Mouse (Mus musculus): ENCODE results near the gene Mapt. TPM values are rescaled to one million over a fixed set of nuclear protein-coding genes. Genes with fewer than 3 reads are reported as not detected.

The Mapt gene
- 672 and 718 TPM in 2 replicates for polyA plus RNA-seq (2015; fragmentation: Nextera tagmentation; extraction: Ambion mirVana)

DNA sequence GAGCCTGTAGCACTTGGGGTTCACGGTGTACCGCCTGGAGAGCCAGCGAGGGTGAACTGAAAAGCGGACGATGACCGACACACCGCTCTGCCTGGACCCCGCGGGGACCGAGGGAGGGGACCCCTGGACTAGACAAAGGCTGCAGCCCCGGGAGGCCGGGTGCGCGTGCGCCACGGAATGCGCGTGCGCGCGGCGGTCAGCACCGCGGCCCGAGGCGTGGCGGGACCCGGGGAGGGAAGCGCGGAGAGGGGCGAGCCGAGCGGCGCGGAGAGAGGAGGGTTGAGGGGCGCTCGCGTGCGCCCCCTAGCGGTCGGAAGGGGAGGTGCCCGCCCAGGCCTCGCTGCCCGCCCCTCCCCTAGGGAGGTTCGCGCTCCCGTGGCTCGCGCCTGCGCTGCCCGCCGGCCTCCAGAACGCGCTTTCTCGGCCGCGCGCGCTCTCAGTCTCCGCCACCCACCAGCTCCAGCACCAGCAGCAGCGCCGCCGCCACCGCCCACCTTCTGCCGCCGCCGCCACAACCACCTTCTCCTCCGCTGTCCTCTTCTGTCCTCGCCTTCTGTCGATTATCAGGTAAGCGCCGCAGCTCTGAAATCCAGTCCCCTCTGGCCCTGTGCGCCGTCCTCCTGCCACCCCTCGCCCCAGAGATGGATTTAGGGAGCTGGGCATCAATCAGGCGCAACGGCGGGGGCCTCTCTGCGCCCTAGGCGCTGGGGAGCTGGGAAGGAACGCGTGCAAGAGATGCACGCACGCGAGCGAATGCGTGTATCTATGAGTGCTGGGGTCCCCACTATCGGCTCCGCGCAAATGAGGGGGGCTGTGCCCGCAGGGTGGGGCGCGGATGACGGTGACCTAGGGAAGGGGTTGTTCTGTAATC is at the start of gene Mapt:
Mapt (plus strand) TSS at position 350 of the 871 bp plus-strand sequence.
- no peaks in the 10 kb centered on the region for H3K9me3 ChIP-seq
- WGBS = under 1% methylated on average over 92 of the region's 94 CpGs
- peak; percentile 82 for ATAC-seq (replicated peaks)
- H3K36me3 ChIP-seq = no peaks in the 10 kb centered on the region
- H3K4me2 ChIP-seq (replicated peaks) = peak within 1 kb of the TSS; percentile 80
- H3K27ac ChIP-seq (replicated peaks) = peak within 1 kb of the TSS; percentile 97
- peaks cover 37% of the 10 kb centered on the region for H3K4me1 ChIP-seq
- H3K27me3 ChIP-seq = no peaks in the 10 kb centered on the region
- H3K9ac ChIP-seq (replicated peaks) = peak within 1 kb of the TSS; percentile 92
- H3K4me3 ChIP-seq = peak within 1 kb of the TSS; percentile 72

DNA sequence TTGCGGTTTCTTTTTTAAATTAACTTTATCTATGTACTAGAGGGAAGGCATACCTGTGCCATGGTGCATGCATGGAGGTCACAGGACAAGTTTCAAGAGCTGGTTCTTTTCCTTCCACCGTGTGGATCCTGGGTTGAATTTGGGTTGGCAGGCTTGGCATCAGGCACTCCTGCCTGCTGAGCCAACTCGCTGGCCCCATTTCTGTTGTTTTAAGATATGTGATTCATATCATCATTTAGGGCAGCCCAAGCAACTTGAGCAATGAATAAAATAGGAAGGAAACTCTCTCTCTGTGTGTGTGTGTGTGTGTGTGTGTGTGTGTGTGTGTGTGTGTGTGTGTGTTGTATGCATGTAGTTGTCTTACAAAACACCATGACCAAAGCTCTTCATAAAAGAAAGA is 49.0 kb upstream of the Mapt start:
- no peaks in the 10 kb centered on the region for H3K9me3 ChIP-seq
- H3K36me3 ChIP-seq = no peaks in the 10 kb centered on the region
- H3K4me1 ChIP-seq = 0 out of 2 replicates have a peak, but pooled peaks cover 3% of the 10 kb centered on the region
- H3K4me3 ChIP-seq = no peak overlapping the region
- H3K9ac ChIP-seq (replicated peaks) = no peak overlapping the region
- no peaks in the 10 kb centered on the region; the same call in 1 of the 2 replicates for H3K27me3 ChIP-seq
- WGBS = 93% methylated on average over 3 of the region's 3 CpGs
- no peak overlapping the region for H3K27ac ChIP-seq (replicated peaks)
- ATAC-seq (replicated peaks) = no peak
- H3K4me2 ChIP-seq (replicated peaks) = no peak overlapping the region

DNA sequence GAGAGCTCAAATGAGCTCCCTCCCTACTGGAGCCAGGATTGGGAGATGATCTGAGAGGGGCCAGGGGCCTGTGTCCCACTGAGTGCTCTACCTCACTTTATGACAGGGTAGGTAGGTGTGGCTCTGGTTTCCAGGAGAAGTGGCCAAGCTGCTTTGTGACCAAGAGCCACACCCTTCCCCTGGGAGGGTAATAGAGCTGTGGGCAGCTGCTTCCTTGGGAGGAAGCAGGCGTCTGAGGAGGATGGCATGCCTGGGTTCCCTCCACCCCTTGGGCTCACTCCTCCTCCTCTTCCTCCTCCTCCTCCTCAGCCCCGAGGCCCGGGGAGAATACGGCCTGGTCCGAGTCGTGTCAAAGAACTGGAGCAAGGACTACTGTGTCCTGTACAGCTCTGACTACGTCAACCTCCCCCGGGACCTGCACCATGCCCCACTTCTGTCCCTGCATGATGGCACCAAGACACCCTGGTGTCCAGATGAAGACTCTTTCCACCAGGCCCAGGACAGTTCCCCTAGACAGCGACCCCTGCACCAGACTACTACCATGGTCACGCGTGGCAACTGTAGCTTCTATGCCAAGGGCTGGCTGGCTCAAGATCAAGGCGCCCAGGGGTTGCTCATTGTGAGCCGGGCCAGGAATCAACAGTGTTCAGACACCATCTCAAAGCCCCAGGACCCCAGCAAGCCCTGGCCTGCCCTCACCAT is 44.9 kb upstream of the Mapt start, which contains the start of gene Sppl2c:
Sppl2c (plus strand) TSS at position 193 of the 702 bp plus-strand sequence.
- Histone ChIP-seq H3K4me1 (no peaks in the 10 kb centered on the region), H3K9ac (replicated peaks) (no peak within 1 kb of the TSS), H3K27me3 (no peaks in the 10 kb centered on the region; the same call in 1 of the 2 replicates), H3K27ac (replicated peaks) (no peak within 1 kb of the TSS), H3K9me3 (no peaks in the 10 kb centered on the region), H3K4me2 (replicated peaks) (no peak within 1 kb of the TSS), H3K4me3 (no peak within 1 kb of the TSS), H3K36me3 (no peaks in the 10 kb centered on the region)
- WGBS = 87% methylated on average over 13 of the region's 13 CpGs
- ATAC-seq (replicated peaks) = no peak

DNA sequence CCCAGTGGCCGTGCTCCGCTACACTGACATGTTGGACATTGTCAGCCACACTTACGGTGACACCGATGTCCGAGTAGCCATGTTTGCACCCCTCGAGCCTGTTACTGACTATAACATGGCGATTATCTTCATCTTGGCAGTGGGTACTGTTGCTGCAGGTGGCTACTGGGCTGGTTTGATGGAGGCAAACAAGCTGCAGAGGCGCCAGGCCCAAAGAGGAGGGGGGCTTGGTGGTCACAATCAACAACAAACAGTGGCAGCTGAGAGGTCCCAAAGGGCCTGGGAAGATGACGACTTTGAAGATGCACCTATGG is 44.4 kb upstream of the Mapt start:
- H3K9ac ChIP-seq (replicated peaks) = no peak overlapping the region
- no peaks in the 10 kb centered on the region for H3K36me3 ChIP-seq
- ATAC-seq (replicated peaks) = no peak
- H3K27ac ChIP-seq (replicated peaks) = no peak overlapping the region
- no peaks in the 10 kb centered on the region; the same call in 1 of the 2 replicates for H3K27me3 ChIP-seq
- 94% methylated on average over 9 of the region's 9 CpGs for WGBS
- no peaks in the 10 kb centered on the region for H3K9me3 ChIP-seq
- no peak overlapping the region for H3K4me2 ChIP-seq (replicated peaks)
- no peaks in the 10 kb centered on the region for H3K4me1 ChIP-seq
- H3K4me3 ChIP-seq = no peak overlapping the region

DNA sequence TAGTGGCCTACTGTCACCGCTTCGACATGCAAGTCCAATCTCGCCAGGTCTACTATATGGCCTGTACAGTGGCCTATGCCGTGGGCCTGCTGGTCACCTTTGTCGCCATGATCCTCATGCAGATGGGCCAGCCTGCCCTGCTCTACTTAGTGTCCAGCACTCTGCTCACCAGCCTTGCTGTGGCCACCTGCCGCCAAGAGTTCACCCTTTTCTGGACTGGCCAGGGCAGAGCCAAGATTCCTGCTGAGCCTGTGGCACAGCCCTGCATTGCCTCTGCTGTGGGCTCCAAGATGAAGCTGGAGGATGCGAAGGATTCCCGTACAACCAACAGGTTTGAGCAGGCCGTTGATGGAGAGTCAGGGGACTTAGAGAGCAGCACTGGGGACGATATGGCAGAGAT is 43.4 kb upstream of the Mapt start:
- no peaks in the 10 kb centered on the region for H3K4me1 ChIP-seq
- WGBS = 94% methylated on average over 10 of the region's 10 CpGs

DNA sequence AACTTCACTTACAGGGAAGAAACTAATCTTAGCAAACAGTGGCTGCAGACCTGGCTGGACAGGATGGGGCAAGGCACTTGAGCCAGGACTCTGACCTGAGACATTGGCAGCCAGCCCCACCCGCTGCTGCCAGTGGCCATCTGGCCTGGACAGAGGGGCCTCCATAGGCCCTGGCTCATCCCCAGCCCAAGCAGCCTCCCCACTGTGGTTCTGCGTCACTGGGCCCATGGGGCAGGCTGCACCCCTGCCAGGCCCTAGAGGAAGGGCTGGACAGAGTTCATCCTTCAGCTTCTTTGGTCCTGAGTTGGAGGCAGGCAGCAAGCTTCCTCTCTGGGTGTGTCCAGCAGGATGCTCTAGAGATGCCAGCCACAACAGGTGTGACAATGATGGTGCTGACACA is 41.2 kb upstream of the Mapt start:
- no peaks in the 10 kb centered on the region for H3K9me3 ChIP-seq
- H3K27ac ChIP-seq (replicated peaks) = no peak overlapping the region
- H3K9ac ChIP-seq (replicated peaks) = no peak overlapping the region
- no peaks in the 10 kb centered on the region for H3K27me3 ChIP-seq
- H3K4me2 ChIP-seq (replicated peaks) = no peak overlapping the region
- H3K4me3 ChIP-seq = no peak overlapping the region
- ATAC-seq (replicated peaks) = no peak
- no peaks in the 10 kb centered on the region for H3K4me1 ChIP-seq
- H3K36me3 ChIP-seq = no peaks in the 10 kb centered on the region
- 84% methylated on average over 2 of the region's 2 CpGs for WGBS

More for the DNA sequence above, 43.4 kb upstream of the Mapt start:
- Histone ChIP-seq H3K27ac (replicated peaks) (no peak overlapping the region), H3K4me3 (no peak overlapping the region), H3K36me3 (no peaks in the 10 kb centered on the region), H3K9me3 (no peaks in the 10 kb centered on the region), H3K4me2 (replicated peaks) (no peak overlapping the region), H3K9ac (replicated peaks) (no peak overlapping the region), H3K27me3 (no peaks in the 10 kb centered on the region; the same call in 1 of the 2 replicates)
- no peak for ATAC-seq (replicated peaks)

DNA sequence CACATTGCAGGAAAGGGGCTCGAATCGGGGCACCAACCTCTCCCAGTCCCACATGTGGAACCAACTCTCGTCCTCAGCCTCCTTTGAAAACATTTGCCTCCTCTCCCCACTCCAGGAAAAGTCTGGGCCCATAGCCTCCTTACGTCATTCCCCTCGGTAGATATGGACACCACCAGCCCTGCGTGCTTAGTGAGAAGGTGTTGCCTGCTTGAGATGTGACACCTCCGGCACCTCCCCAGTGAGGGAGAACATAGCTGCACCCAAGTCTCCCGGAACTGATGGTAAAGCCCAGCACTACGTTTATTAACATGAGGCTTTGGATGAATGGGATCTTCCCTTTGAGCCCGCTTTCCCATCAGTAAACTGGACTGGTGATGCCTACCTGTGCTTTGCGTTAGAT is 35.8 kb upstream of the Mapt start:
- Histone ChIP-seq H3K36me3 (no peaks in the 10 kb centered on the region), H3K9ac (replicated peaks) (no peak overlapping the region; the same call in 1 of the 2 replicates), H3K27me3 (peaks cover 11% of the 10 kb centered on the region; the same call in 1 of the 2 replicates), H3K4me1 (0 out of 2 replicates have a peak, but pooled peaks cover 2% of the 10 kb centered on the region), H3K4me2 (replicated peaks) (peak overlapping the region; percentile 25; the same call in 1 of the 2 replicates), H3K4me3 (no peak overlapping the region), H3K27ac (replicated peaks) (no peak overlapping the region), H3K9me3 (no peaks in the 10 kb centered on the region)
- ATAC-seq (replicated peaks) = no peak
- 78% methylated on average over 11 of the region's 11 CpGs for WGBS

DNA sequence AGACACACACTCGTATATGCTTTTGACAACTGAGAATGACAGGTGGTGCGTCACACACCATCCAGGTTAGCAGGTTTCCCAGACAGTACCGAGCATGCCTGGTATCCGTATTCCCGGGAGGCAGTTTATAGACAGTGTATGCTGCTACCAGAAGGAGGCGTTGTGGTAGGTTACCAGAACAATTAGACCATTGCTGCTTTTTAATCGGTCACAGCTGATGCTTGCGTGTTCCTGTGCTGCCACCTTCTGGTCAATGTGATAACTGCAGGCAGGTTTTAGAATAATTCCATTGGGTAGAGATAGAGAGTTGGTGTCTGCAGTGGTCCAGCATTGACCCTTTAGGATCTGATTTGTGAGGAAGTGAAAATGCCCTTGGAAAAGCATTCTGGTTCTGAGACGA is 35.4 kb upstream of the Mapt start:
- H3K4me2 ChIP-seq (replicated peaks) = peak overlapping the region; percentile 25; the same call in 1 of the 2 replicates
- H3K36me3 ChIP-seq = no peaks in the 10 kb centered on the region
- peaks cover 11% of the 10 kb centered on the region; the same call in 1 of the 2 replicates for H3K27me3 ChIP-seq
- H3K4me1 ChIP-seq = 0 out of 2 replicates have a peak, but pooled peaks cover 2% of the 10 kb centered on the region
- no peak overlapping the region for H3K27ac ChIP-seq (replicated peaks)
- ATAC-seq (replicated peaks) = peak; percentile 84
- no peak overlapping the region for H3K4me3 ChIP-seq
- H3K9ac ChIP-seq (replicated peaks) = no peak overlapping the region; the same call in 1 of the 2 replicates
- 7% methylated on average over 9 of the region's 9 CpGs for WGBS
- no peaks in the 10 kb centered on the region for H3K9me3 ChIP-seq

DNA sequence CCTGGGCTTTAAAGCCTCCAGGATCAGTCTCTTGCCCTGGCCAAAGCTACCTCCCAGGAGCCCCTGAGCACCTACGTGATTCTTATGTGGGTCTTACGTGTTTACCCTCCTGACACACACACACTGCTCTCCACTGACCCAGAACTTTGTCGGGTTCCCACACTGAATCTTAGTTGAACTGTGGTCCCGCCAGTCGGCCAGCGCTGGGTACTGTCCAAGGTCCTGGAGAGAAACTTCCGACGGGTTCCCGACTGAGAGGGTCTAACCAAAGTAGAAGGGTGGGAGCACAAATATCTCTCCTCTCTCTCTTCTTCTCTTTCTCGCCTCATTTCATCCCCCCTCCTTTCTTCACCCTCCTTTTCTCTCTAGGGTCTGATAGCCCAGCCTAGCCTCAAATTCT is 33.3 kb upstream of the Mapt start:
- H3K27ac ChIP-seq (replicated peaks) = no peak overlapping the region
- H3K27me3 ChIP-seq = peaks cover 11% of the 10 kb centered on the region; the same call in 1 of the 2 replicates
- no peaks in the 10 kb centered on the region for H3K36me3 ChIP-seq
- no peak overlapping the region for H3K4me2 ChIP-seq (replicated peaks)
- H3K9ac ChIP-seq (replicated peaks) = no peak overlapping the region
- WGBS = 12% methylated on average over 10 of the region's 10 CpGs
- ATAC-seq (replicated peaks) = no peak
- H3K4me1 ChIP-seq = 0 out of 2 replicates have a peak, but pooled peaks cover 2% of the 10 kb centered on the region
- no peak overlapping the region for H3K4me3 ChIP-seq
- 0 out of 2 replicates have a peak, but pooled peaks cover 6% of the 10 kb centered on the region for H3K9me3 ChIP-seq

DNA sequence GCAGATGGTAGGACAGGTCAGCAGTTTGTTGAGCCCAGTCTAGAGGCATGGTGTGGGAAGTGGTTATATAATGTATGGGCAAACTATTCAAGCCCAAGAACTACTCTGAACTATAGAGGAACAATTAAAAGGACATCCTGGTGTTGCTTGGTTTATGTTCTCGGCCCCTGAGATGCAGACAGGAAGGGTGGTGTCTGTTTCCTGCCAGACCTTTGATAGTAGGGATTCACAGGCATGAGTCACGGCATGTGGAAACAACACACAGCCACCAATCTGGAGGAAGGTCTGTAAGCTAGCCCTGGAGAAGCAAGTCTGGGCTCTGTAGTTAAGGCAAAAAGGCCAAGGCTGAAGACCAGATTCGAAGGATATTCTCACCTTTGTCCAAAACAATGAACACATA is 27.9 kb upstream of the Mapt start:
- Histone ChIP-seq H3K4me3 (no peak overlapping the region), H3K36me3 (no peaks in the 10 kb centered on the region), H3K9me3 (0 out of 2 replicates have a peak, but pooled peaks cover 6% of the 10 kb centered on the region), H3K4me2 (replicated peaks) (no peak overlapping the region), H3K27ac (replicated peaks) (no peak overlapping the region), H3K4me1 (no peaks in the 10 kb centered on the region), H3K9ac (replicated peaks) (no peak overlapping the region), H3K27me3 (0 out of 2 replicates have a peak, but pooled peaks cover 2% of the 10 kb centered on the region)
- WGBS = 85% methylated on average over 3 of the region's 3 CpGs
- ATAC-seq (replicated peaks) = no peak

DNA sequence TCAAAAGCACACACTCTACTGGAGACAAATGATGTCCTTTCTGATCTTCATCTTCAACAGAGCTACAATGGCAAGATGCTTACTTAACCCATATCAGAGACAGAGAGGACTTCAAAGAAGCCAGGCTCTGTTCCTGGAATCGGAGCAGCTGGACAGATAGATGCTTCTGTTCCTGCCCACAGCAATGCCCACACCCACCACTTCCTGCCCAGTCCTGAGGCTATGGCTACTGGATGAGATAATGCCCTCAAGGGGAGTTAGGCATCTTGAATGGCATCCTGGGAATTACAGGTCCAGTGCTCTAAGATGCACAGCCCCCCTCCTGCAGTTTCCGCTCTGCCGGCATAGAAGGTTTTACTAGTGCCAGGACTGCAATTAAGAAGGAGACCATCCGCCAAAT is 24.6 kb upstream of the Mapt start:
- WGBS = 83% methylated on average over 4 of the region's 4 CpGs
- Histone ChIP-seq H3K9ac (replicated peaks) (no peak overlapping the region), H3K27ac (replicated peaks) (no peak overlapping the region), H3K4me1 (no peaks in the 10 kb centered on the region), H3K4me3 (no peak overlapping the region), H3K36me3 (no peaks in the 10 kb centered on the region), H3K9me3 (0 out of 2 replicates have a peak, but pooled peaks cover 6% of the 10 kb centered on the region), H3K27me3 (no peaks in the 10 kb centered on the region), H3K4me2 (replicated peaks) (no peak overlapping the region)
- no peak for ATAC-seq (replicated peaks)

DNA sequence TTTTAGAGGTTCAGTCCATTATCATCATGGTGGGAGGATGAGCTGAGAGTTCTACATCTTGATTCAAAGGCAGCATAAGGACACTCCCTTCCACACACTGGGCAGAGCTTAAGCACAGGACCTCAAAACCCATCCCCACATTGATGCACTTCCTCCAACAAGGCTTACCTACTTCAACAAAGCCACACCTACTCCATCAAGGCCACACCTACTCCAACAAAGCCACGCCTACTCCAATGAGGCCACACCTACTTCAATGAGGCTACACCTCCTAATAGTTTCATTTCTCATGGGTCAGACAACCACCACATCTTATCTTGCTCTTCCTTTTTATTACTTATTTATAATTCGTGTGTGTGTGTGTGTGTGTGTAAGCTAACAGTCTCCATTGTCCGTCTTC is 22.1 kb upstream of the Mapt start:
- H3K27ac ChIP-seq (replicated peaks) = no peak overlapping the region
- no peaks in the 10 kb centered on the region for H3K4me1 ChIP-seq
- H3K9ac ChIP-seq (replicated peaks) = no peak overlapping the region
- no peak overlapping the region for H3K4me2 ChIP-seq (replicated peaks)
- ATAC-seq (replicated peaks) = no peak
- H3K27me3 ChIP-seq = no peaks in the 10 kb centered on the region
- WGBS = 81% methylated on average over 3 of the region's 3 CpGs
- H3K9me3 ChIP-seq = no peaks in the 10 kb centered on the region
- no peak overlapping the region for H3K4me3 ChIP-seq
- H3K36me3 ChIP-seq = no peaks in the 10 kb centered on the region

Data from forebrain, embryonic 15.5 days (tissue).